Mouse (Mus musculus): ENCODE results near the gene Aqp9. TPM values are rescaled to one million over a fixed set of nuclear protein-coding genes. Genes with fewer than 3 reads are reported as not detected.

The Aqp9 gene
- total RNA-seq, 2 experiments from 2014 or later = 12.4 to 13.0 TPM

- no peak for ATAC-seq (ENCODE audit: poor library complexity, severe bottlenecking)
These were observed 838 bp downstream of the Aqp9 start for GRCm38 (mm10) chr9:71167473-71168215.

DNA sequence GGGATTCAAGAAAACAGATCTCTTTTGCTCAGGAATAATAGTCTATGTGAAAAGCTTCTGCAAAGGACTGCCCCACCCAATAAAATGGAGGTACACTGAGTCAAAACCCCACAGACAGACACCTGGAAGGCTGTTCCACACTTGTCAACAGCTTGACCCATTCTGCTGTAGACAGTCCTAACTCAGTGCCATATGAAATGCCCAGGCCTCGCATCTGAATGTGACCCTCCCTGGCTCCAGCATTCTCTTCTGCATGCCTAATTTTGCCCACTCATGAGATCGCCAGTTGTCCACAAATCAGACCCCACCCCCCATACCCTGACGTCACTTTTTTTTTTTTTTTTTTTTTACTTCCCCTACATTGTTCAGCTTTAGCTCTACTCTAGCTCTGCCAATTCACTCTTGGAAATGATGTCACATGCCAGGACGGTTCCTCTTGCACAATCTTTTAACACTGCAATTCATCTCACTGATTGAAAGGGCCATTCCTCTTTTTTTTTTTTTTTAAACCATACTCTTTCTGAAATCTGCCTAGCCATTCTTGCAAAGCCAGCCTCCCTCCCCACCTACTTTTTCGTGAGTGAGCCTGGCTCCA lies 1.5 kb downstream of the Aqp9 start:
- ATAC-seq (ENCODE audit: poor library complexity, severe bottlenecking) = peak; percentile 67

GRCm38 (mm10) chr9:71166019-71166705 lies 2.3 kb downstream of the Aqp9 start:
- ATAC-seq (ENCODE audit: poor library complexity, severe bottlenecking) = no peak

DNA sequence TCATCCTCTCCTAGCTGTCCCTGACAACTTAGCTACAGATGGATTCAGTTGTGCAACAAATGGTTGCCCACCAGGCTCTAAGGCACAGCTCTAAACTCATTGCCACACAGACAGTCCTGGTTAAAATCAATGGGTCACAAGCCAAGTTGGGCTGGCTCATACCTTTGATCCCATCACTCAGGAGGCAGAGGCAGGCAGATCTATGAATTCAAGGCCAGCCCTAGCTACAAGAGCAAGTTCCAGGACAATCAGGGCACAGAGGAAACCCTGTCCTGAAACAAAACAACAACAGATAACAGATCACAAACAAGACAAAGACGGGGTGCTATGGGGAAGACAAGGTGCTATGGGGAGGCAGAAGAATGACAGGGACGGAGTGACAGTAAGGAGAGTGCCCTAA lies 3.0 kb downstream of the Aqp9 start:
- ATAC-seq (ENCODE audit: poor library complexity, severe bottlenecking) = no peak

DNA sequence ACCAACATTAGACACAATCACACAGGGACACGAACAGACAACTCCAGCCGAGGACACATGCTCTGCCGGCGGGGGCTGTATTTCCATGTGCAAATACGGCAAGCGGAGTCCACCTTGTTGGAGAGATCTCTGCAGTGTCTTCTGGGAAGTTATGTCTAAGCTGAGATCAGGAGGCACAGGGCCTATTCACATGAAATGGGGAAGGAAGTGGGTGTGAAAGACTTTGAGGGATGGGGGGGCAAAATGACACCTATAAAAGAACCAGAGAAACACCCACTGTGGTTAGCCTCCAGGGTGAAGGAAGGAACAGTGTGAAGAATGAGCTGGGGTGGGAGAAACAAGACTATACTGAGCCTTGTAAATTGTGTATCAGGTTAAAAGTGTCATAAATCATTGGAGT lies 3.4 kb downstream of the Aqp9 start:
- ATAC-seq (ENCODE audit: poor library complexity, severe bottlenecking) = peak; percentile 63

GRCm38 (mm10) chr9:71164353-71164752 lies 4.1 kb downstream of the Aqp9 start:
- ATAC-seq (ENCODE audit: poor library complexity, severe bottlenecking) = no peak

DNA sequence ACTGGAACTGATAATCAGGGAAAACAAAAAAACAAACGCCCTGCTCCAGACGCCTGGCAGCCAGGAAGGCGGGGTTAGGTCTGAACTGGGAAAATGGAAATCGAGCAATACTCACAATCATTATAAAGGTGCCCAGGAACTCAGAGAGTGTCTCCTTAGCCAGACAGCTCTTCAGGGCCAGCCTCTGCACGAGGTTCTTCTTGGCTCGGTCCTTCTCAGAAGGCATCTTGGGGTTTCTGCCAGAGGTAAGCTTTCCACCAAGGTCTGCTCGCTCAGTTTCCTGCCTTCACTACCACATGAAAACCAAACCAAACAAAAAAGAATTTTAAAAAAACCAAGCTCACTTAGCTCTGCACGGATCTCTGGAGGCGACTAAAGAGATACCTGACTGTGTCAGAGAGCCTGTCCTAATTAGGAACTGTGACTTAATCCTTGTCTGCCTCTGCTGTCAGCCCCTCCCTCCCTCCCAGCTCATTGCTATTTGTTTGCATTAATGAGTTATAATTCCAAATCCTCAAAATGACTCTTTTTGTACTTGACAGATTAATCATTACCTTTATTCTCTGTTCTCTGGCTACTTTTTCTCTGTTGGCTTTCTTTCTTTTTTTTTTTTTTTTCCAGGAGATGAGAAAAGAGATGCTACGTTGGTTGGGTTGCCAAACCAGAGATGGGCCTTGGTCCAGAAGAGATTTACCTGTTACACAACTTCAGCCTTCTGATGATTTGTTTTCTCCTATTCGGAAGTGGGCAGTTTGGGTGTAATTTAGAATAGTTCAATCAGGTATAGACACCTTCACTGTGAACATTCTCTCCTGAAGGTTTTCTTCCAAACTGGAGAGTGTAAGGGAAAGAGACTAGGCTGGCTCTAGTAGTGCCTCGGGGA lies 5.4 kb downstream of the Aqp9 start:
- ATAC-seq (ENCODE audit: poor library complexity, severe bottlenecking) = no peak

DNA sequence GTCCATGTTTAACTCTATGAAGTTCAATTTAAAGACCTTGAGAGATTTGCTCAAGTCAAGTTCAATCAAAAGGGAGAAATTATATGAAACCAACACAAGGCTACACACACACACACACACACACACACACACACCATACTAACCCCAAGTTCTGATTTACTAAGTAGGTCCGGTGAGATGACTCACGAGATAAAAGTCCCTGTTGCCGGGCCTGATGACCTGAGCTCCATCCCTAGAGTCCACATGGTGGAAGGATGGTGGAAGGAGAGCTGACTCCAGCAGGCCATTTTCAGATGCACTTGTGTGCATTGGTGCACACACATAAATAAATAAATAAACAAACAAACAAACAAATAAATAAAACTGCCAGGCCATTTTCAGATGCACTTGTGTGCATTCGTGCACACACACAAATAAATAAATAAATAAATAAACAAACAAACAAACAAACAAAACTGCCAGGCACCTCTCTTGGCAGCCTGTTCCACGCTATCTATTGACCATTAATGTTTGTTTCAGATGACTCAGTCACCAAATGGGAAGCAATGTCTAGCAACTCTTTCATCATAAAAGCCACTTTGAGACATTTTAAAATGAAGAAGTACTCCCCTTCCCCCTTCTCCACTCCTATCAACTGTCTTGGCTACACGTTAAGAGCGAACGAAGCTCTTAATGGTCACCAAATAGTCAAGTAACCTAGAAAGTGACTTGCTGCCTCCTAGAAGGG lies 6.2 kb downstream of the Aqp9 start:
- ATAC-seq (ENCODE audit: poor library complexity, severe bottlenecking) = peak; percentile 51

- ATAC-seq (ENCODE audit: poor library complexity, severe bottlenecking) = peak; percentile 20
These were observed 7.4 kb downstream of the Aqp9 start for GRCm38 (mm10) chr9:71160849-71161711.

DNA sequence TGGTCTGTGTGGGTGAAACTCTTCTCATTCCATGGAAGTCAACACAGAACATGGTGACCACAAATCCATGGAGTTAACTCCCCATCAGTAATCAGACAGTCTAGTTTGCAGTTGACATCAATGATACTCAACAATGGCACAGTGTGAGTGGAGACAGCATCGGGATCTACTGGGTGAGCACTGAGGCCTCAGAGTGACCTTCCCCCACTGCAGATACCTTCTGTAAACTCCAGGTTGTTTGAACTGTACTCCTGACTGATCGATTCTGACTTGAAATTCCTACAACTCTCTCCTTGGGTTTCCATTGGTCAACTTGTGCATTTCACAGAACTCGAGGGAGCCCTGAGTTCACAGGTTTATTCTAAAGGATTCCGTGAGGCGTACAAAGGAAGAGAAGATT lies 8.8 kb downstream of the Aqp9 start:
- ATAC-seq (ENCODE audit: poor library complexity, severe bottlenecking) = no peak

GRCm38 (mm10) chr9:71159060-71159626 lies 9.3 kb downstream of the Aqp9 start:
- no peak for ATAC-seq (ENCODE audit: poor library complexity, severe bottlenecking)

GRCm38 (mm10) chr9:71157921-71158646 lies 10.4 kb downstream of the Aqp9 start:
- no peak for ATAC-seq (ENCODE audit: poor library complexity, severe bottlenecking)

DNA sequence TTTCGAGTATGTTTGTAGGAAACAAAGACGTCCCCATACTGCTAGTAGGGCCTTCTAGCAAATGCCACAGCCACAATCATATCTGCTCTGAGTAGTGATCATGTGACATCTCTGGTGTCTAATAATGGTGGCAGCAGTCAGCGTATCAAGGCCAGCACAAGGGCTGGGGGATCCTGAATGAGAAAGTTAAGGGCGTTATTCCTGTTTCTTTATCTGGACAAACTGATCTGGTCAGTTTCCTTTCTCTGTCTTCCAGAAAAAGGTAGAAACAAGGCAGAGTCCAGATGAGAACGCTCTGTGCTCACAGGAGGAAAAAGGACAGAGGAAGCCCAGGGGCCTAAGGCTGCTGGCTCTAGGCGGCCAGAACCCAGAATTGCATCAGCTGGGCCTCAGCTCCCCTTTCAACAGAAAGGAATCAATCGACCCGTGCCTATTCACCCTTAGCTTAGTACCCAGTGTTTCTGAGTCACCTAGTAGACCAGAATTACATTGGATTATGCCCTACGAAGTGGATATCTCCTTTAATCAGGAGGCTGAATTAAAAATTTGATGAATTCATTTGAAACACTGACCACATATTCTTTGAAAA lies 11.9 kb downstream of the Aqp9 start:
- no peak for ATAC-seq (ENCODE audit: poor library complexity, severe bottlenecking)

DNA sequence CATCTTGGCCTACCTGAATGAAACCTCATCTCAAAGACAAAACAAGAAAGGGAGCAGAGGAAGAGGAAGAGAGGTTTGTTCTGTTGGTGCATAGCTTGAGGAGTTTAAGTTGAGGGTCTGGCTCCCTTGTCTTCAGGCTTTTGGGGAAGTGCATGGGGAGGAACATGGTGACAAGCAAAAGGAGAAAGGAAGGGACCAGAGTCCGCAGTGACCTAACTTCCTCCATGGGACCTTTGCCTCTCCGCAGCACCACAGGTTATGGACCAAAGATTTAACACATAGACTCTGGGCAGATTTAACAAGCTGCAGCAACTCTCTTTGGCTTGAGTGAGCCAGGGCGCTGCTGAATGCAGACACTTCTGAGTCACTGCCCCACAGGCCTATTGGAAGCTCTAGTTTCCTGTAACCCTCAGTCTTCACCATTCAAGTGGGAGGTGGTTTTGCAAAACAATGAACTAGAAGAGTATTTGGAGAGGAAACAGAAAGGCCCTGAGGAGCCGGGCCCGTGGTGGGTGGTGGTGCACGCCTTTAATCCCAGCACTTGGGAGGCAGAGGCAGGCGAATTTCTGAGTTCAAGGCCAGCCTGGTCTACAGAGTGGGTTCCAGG lies 13.0 kb downstream of the Aqp9 start:
- peak; percentile 84 for ATAC-seq (ENCODE audit: poor library complexity, severe bottlenecking)

- ATAC-seq (ENCODE audit: poor library complexity, severe bottlenecking) = no peak
These were observed 17.1 kb downstream of the Aqp9 start for GRCm38 (mm10) chr9:71151386-71151785.

- ATAC-seq (ENCODE audit: poor library complexity, severe bottlenecking) = no peak
These were observed 18.3 kb downstream of the Aqp9 start for GRCm38 (mm10) chr9:71150175-71150574.

GRCm38 (mm10) chr9:71148890-71149289 lies 19.6 kb downstream of the Aqp9 start:
- peak; percentile 64 for ATAC-seq (ENCODE audit: poor library complexity, severe bottlenecking)

DNA sequence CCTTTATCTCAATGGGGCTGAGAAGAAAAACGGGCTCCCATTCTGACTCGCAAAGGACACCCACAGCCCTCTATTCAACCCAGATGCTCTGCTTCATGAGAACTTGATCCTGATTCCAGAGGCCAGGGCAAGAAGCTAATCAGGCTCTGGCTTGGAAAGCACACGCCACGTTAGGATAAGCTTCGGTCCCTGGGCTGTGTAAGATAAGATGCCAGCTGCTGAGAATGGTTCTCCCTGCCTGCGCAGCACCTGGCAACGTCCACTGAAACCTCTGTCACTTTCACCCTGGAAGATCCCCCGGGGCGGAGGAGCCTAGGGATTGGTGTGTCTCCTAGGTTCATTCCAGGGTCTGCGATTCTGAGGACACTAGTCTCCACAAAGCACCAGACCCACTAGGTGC lies 22.3 kb downstream of the Aqp9 start:
- 0 out of 2 replicates have a peak, but pooled peaks have one; percentile 33 for ATAC-seq (ENCODE audit: poor library complexity, severe bottlenecking)
